Mouse (Mus musculus): ENCODE data around the gene Tex11.

- no peak for TF ChIP-seq POLR2A (IDR thresholded peaks at IDR 0.05; ENCODE audit: control insufficient read depth, extremely low read depth, insufficient read depth, low read length, poor library complexity)
- TF ChIP-seq CTCF (IDR thresholded peaks at IDR 0.05; ENCODE audit: borderline replicate concordance, control insufficient read depth, extremely low read depth, insufficient read depth, low read length, poor library complexity) = no peak
Measured at GRCm38 (mm10) chrX:100825557-100825956, 233.9 kb downstream of the Tex11 start.

All from thymus, adult 2 months (tissue).